ENCODE assay signal across 16 mouse cellular contexts in the genomic region with DNA sequence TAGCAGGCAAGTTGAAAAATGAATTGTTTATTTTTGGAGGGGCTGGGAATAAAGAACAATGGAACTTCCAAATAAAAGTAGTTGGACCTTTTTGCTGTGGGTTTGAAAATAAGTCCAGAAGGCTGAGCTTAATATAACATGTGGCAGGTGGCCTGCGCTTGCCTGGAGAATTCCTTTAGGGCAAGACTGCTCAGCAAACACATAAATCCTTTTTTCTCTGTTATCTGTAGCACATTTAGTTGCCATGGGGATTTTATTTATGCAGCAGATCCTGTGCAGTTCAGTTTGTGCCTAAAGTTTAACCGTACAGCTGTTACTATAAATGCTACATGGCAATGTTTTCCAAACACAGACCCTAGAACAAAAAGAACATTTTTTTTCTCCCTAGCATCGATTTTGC.
DNase-seq lines count a peak whose midpoint lies in the region; ATAC-seq and TF ChIP-seq lines count a peak whose summit lies in the region.
"Had no signal": no experiment of that assay in that cellular context is flagged by ENCODE, and none has a peak within 500 bp of the region (broad histone marks: within the 10 kb centered on the region; RNA-seq: fewer than 3 reads in every experiment).

No protein-coding gene starts in this region.

- no peak for TF ChIP-seq EP300 in heart, postnatal 0 days (IDR thresholded peaks at IDR 0.05; ENCODE audit: low read depth)

- H3K27ac ChIP-seq in heart, postnatal 0 days (ENCODE audit: low read depth) = no peak overlapping the region
- H3K27ac ChIP-seq in neural tube, embryonic 12.5 days = no peak overlapping the region
- H3K27ac ChIP-seq in neural tube, embryonic 15.5 days (replicated peaks) = no peak overlapping the region
- H3K27ac ChIP-seq: hindbrain, embryonic 13.5 days; lung, embryonic 15.5 days had no signal

- H3K9ac ChIP-seq in heart, postnatal 0 days (replicated peaks; ENCODE audit: low read depth, low read length) = no peak overlapping the region
- no peak overlapping the region for H3K9ac ChIP-seq in neural tube, embryonic 12.5 days
- no peak overlapping the region for H3K9ac ChIP-seq in neural tube, embryonic 15.5 days (replicated peaks)
- H3K9ac ChIP-seq: forebrain, postnatal 0 days; hindbrain, embryonic 13.5 days; lung, embryonic 15.5 days had no signal

- H3K4me2 ChIP-seq in heart, postnatal 0 days (ENCODE audit: low read depth, low read length) = no peak overlapping the region
- no peak overlapping the region; the same call in 1 of the 2 replicates for H3K4me2 ChIP-seq in neural tube, embryonic 12.5 days (replicated peaks)
- no peak overlapping the region for H3K4me2 ChIP-seq in neural tube, embryonic 15.5 days
- H3K4me2 ChIP-seq: hindbrain, embryonic 13.5 days; lung, embryonic 15.5 days had no signal

- H3K4me3 ChIP-seq in heart, postnatal 0 days (ENCODE audit: low read depth, low read length) = no peak overlapping the region
- no peak overlapping the region for H3K4me3 ChIP-seq in neural tube, embryonic 12.5 days
- H3K4me3 ChIP-seq in neural tube, embryonic 15.5 days (replicated peaks) = no peak overlapping the region
- H3K4me3 ChIP-seq: hindbrain, embryonic 13.5 days; lung, embryonic 15.5 days had no signal

- no peaks in the 10 kb centered on the region for H3K36me3 ChIP-seq in heart, postnatal 0 days (replicated peaks; ENCODE audit: control insufficient read depth, insufficient read depth, low read length)
- H3K36me3 ChIP-seq in neural tube, embryonic 12.5 days = no peaks in the 10 kb centered on the region
- no peaks in the 10 kb centered on the region for H3K36me3 ChIP-seq in neural tube, embryonic 15.5 days
- H3K36me3 ChIP-seq: hindbrain, embryonic 13.5 days; lung, embryonic 15.5 days had no signal

- H3K4me1 ChIP-seq in heart, postnatal 0 days (ENCODE audit: control insufficient read depth, insufficient read depth) = no peaks in the 10 kb centered on the region
- H3K4me1 ChIP-seq in neural tube, embryonic 12.5 days = peaks cover 25% of the 10 kb centered on the region
- H3K4me1 ChIP-seq in neural tube, embryonic 15.5 days = peaks cover 22% of the 10 kb centered on the region
- H3K4me1 ChIP-seq: lung, embryonic 15.5 days had no signal

- TF ChIP-seq CTCF in heart, postnatal 0 days (IDR thresholded peaks at IDR 0.05; ENCODE audit: low read depth) = no peak

- WGBS in heart, postnatal 0 days = 59% methylated on average over 3 of the region's 3 CpGs
- 19% methylated on average over 3 of the region's 3 CpGs for WGBS in neural tube, embryonic 12.5 days
- 10% methylated on average over 3 of the region's 3 CpGs for WGBS in neural tube, embryonic 15.5 days

- no peaks in the 10 kb centered on the region for H3K9me3 ChIP-seq in heart, postnatal 0 days (replicated peaks; ENCODE audit: control insufficient read depth, low read length)
- H3K9me3 ChIP-seq in neural tube, embryonic 12.5 days = no peaks in the 10 kb centered on the region
- H3K9me3 ChIP-seq in neural tube, embryonic 15.5 days (replicated peaks) = no peaks in the 10 kb centered on the region
- H3K9me3 ChIP-seq: hindbrain, embryonic 13.5 days; lung, embryonic 15.5 days had no signal

- DNase-seq in heart, postnatal 0 days (ENCODE audit: low spot score) = peak; percentile 9
- DNase-seq in heart, adult 8-10 months (ENCODE audit: low spot score) = no peak
- DNase-seq in layer of hippocampus, adult 9-11 months = peak; percentile 69
- DNase-seq in right cerebral cortex, postnatal 36 days (ENCODE audit: low spot score in 2 of 2) = peak; percentile 30 to 44
- DNase-seq in thymus, postnatal 25 days = no peak
- DNase-seq in urinary bladder, adult 18-20 months (ENCODE audit: low spot score in 2 of 2) = no peak
- DNase-seq: adrenal gland, postnatal 14 days; cerebellum, postnatal 25 days; forebrain, postnatal 0 days; heart, adult 11 months; kidney, adult 8-10 months; liver had no signal

- no peaks in the 10 kb centered on the region for H3K27me3 ChIP-seq in heart, postnatal 0 days (ENCODE audit: control insufficient read depth, insufficient read depth, low read length)
- H3K27me3 ChIP-seq in neural tube, embryonic 12.5 days (replicated peaks) = no peaks in the 10 kb centered on the region
- H3K27me3 ChIP-seq in neural tube, embryonic 15.5 days (replicated peaks) = no peaks in the 10 kb centered on the region
- H3K27me3 ChIP-seq: hindbrain, embryonic 13.5 days; lung, embryonic 15.5 days had no signal

- no peak for ATAC-seq in heart, postnatal 0 days (ENCODE audit: insufficient read depth, low read depth)
- ATAC-seq in neural tube, embryonic 12.5 days (ENCODE audit: low FRiP score, low read depth) = peak; percentile 84
- no peak for ATAC-seq in neural tube, embryonic 15.5 days (ENCODE audit: low FRiP score)
- ATAC-seq: forebrain, postnatal 0 days had no signal

Comparison
In these comparisons a context has a peak if more than half of its experiments do, and no peak if none do; other contexts are left out.
1. DNase-seq: peak in heart, postnatal 0 days (single experiment), layer of hippocampus, adult 9-11 months (single experiment) and right cerebral cortex, postnatal 36 days (2 of 2); none in heart, adult 8-10 months (single experiment), thymus, postnatal 25 days (single experiment) and urinary bladder, adult 18-20 months (0 of 2).